Mouse (Mus musculus): Measurements from ENCODE around the gene Itgal.
A peak's percentile ranks its signal among the peaks of the same experiment; 100 is the strongest.
"Not testable (repeated sequence)": the region's sequence is repeated elsewhere in the genome, so short reads cannot be mapped to it uniquely, and the experiment has no call there.

Gene Itgal

GRCm38 (mm10) chr7:127296098-127296497 lies at the start of gene Itgal:
Itgal (plus strand) TSS chr7:127296260.
- DNase-seq, result no peak

GRCm38 (mm10) chr7:127250511-127250910 lies 45.5 kb upstream of the Itgal start:
- DNase-seq, result not testable (repeated sequence)

GRCm38 (mm10) chr7:127252414-127252813 lies 43.6 kb upstream of the Itgal start:
- DNase-seq, result no peak

- peak in 1 of 2 experiments; percentile 29 for DNase-seq
Observed at GRCm38 (mm10) chr7:127253341-127253740, 42.7 kb upstream of the Itgal start.

GRCm38 (mm10) chr7:127253821-127254769 lies 42.0 kb upstream of the Itgal start:
- peak; percentile 95 to 96 for DNase-seq

- no peak for DNase-seq
Observed at GRCm38 (mm10) chr7:127255008-127255407, 41.1 kb upstream of the Itgal start.

GRCm38 (mm10) chr7:127255965-127256364 lies 40.1 kb upstream of the Itgal start:
- no peak for DNase-seq

GRCm38 (mm10) chr7:127256518-127256917 lies 39.5 kb upstream of the Itgal start:
- DNase-seq, result no peak

GRCm38 (mm10) chr7:127259186-127259905 lies 36.7 kb upstream of the Itgal start:
- no peak for DNase-seq

- peak; percentile 97 to 98 for DNase-seq
Observed at GRCm38 (mm10) chr7:127260309-127261111, 35.5 kb upstream of the Itgal start, which contains the start of gene Dctpp1. Dctpp1 (minus strand) TSS chr7:127260709.

- no peak for DNase-seq
Observed at GRCm38 (mm10) chr7:127262218-127262961, 33.7 kb upstream of the Itgal start.

- DNase-seq, result no peak
Observed at GRCm38 (mm10) chr7:127263526-127263925, 32.5 kb upstream of the Itgal start.

- DNase-seq, result no peak
Observed at GRCm38 (mm10) chr7:127270256-127270655, 25.8 kb upstream of the Itgal start.

- no peak for DNase-seq
Observed at GRCm38 (mm10) chr7:127270666-127271065, 25.4 kb upstream of the Itgal start.

- DNase-seq, result no peak
Observed at GRCm38 (mm10) chr7:127271093-127271492, 25.0 kb upstream of the Itgal start.

- DNase-seq, result no peak
Observed at GRCm38 (mm10) chr7:127272566-127272965, 23.5 kb upstream of the Itgal start.

- peak; percentile 24 to 34 for DNase-seq
Observed at GRCm38 (mm10) chr7:127273118-127273923, 22.7 kb upstream of the Itgal start.

- peak; percentile 96 to 99 for DNase-seq
Observed at GRCm38 (mm10) chr7:127273925-127274789, 21.9 kb upstream of the Itgal start, which contains the start of gene Sephs2. Sephs2 (minus strand) TSS chr7:127274055.

GRCm38 (mm10) chr7:127276519-127276961 lies 19.5 kb upstream of the Itgal start:
- no peak for DNase-seq

GRCm38 (mm10) chr7:127278311-127278710 lies 17.7 kb upstream of the Itgal start:
- no peak for DNase-seq

Data from cerebellum, postnatal 36 days (tissue).